Mouse (Mus musculus) right cerebral cortex, postnatal 36 days (tissue): ENCODE data around the gene Cnbd2.

Source experiments
- DNase-seq, 2 experiments: peaks; one replicate each; pipeline ENCODE4 v3.0.0; 2022; ENCODE audit warnings: low spot score in 2 of 2, mixed read lengths in 1 of 2

Cnbd2 gene

GRCm38 (mm10) chr2:156311441-156311840 is 658 bp upstream of the Cnbd2 start:
- no peak for DNase-seq

DNA sequence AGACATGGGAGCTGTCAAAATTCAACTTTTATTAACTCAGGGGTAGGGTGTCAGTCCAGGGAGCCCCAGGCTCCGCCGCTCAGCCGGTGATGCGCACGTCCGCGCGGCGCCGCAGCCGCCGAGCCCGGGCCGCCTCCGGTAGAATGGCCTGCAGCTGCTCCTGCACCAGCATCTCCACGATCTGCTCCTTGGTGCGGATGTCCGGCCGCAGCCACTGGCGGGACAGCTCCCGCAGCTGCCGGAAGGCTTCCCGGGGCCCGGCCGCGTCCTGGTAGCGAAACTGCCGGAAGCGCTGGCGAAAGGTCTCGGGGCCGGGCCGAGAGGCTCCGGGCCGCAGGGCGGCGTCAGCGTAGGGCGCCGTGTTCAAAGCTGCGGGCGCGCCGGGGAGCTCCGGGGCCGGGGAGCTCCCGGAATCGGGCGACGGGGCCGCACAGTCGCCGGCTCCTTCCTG is 233 bp upstream of the Cnbd2 start:
- peak in 1 of 2 experiments; percentile 20 for DNase-seq

GRCm38 (mm10) chr2:156313153-156313552 is 1.1 kb downstream of the Cnbd2 start:
- DNase-seq = no peak

GRCm38 (mm10) chr2:156314811-156315210 is 2.7 kb downstream of the Cnbd2 start:
- DNase-seq = no peak

DNA sequence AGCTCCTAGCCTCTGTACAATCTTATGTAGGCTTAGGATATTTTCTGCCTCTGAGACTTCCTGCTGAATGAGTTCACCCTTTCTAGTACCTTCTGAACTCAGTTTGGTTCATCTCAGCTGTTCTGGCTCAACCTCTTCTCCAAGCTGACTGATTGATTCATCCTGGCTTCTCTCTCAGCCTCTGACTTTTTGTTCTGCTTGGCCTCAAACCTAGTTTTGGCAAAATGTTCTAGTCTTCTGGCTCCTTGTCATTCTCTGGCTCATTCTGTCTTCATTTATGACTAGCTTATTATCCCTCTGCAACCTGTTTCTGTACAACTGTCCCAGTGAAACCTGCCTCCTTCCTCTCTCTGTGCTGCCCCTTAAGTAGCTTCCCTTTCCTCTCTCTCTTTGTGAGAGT is 6.4 kb downstream of the Cnbd2 start:
- DNase-seq = no peak

GRCm38 (mm10) chr2:156321538-156321937 is 9.4 kb downstream of the Cnbd2 start:
- no peak for DNase-seq

DNA sequence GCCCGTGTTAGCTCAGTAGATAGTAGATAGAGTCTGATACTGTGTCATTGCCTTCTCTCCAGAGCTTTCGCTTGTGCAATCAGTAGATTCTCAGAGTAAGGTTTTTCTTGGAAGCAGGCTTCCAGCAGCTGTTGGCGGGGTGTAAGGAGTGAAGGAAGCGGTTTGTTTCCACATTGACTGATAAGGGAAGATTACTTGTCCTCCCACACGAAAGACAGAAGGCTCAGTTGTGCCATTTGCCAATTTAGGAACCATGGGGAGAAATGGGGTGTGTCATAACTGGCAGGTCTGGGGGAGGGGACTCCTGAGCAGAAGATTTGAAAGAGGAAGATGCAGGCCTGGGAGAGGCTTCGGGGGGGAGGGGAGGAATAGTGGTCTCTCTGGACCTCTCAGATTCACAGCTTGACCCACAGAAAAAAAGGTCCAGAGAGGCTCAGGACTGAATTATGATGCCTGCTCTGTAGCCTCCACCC is 12.1 kb downstream of the Cnbd2 start:
- peak; percentile 34 to 42 for DNase-seq

GRCm38 (mm10) chr2:156324681-156325080 is 12.6 kb downstream of the Cnbd2 start:
- no peak for DNase-seq

GRCm38 (mm10) chr2:156330681-156331080 is 18.6 kb downstream of the Cnbd2 start:
- DNase-seq = no peak

- no peak for DNase-seq
These were observed 19.4 kb downstream of the Cnbd2 start for GRCm38 (mm10) chr2:156331446-156331965.

GRCm38 (mm10) chr2:156340078-156340477 is 28.0 kb downstream of the Cnbd2 start:
- no peak for DNase-seq

- DNase-seq = no peak
These were observed 32.9 kb downstream of the Cnbd2 start for GRCm38 (mm10) chr2:156344775-156345532.

DNA sequence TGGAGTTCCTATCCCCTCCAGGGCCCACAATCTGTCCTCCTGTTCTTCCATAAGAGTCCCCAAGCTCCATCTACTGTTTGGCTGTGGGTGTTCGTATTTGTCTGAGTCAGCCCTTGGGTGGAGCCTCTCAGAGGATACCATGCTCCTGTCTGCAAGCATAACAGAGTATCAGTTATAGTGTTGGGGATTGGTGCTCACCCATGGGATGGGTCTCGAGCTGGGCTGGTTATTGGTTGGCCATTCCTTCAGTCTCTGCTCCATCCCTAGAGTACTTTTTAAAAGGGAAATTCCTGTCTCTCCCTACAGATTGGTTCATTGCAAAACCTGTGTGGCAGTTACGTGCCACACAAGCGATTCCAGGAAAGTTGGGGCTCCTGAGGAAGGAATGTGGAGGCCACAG is 36.7 kb downstream of the Cnbd2 start:
- no peak for DNase-seq

GRCm38 (mm10) chr2:156349286-156349848 is 37.3 kb downstream of the Cnbd2 start:
- no peak for DNase-seq

- no peak for DNase-seq
These were observed 39.1 kb downstream of the Cnbd2 start for GRCm38 (mm10) chr2:156351243-156351642.

DNA sequence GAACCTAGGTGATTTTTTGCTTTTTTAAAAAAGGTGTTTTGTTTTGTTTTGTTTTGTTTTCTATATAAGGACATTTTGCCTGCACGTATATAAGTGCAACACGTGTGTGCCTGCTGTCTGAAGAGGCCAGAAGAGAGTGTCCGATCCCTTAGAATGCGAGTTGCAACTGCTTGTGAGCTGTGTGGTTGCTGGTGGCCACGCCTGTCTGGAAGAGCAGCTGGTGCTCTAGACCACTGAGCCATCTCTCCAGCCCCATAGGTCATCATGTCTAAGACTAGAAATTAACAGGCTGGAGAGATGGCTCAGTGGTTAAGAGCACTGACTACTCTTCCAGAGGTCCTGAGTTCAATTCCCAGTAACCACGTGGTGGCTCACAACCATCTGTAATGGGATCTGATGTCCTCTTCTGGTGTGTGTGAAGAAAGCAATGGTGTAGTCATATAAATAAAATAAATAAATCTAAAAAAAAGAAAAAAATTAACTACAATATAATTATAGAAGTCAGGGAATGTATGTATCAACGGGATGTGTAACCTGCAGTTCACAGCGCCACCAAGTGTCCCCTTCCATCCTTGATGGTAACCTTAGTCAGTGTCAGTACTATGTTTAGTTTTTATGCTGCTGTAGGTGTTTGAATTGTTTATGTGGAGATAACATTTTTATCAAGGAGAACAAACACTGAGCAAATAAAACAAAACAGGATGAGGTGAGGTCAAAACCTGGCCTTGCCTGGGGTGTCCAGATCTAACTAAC is 40.5 kb downstream of the Cnbd2 start:
- no peak for DNase-seq

DNA sequence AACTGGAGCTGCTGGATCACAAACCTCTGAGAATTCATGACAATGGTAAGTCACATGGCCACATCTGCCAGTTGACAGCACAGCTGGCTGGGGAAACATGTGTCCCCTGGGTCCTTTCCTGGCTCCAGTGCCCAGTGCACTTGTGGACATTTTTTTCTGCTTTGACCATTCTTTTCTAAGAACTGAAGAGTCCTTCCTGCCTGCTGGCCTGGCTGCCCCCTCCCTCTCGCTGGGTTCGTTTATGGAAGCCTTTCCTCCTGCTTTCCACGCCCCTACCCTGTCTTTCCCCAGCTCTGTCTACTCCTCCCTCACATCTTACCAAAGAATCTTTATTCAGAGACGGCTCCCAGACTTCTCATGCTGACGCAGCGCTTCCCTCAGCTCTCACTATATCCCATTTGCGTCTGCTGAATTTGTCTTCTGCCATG is 41.2 kb downstream of the Cnbd2 start:
- DNase-seq = no peak

- DNase-seq = no peak
These were observed 43.9 kb downstream of the Cnbd2 start for GRCm38 (mm10) chr2:156356031-156356430.

GRCm38 (mm10) chr2:156368465-156368864 is 56.4 kb downstream of the Cnbd2 start:
- peak; percentile 56 to 57 for DNase-seq

- no peak for DNase-seq
These were observed 58.8 kb downstream of the Cnbd2 start for GRCm38 (mm10) chr2:156370896-156371295.

GRCm38 (mm10) chr2:156376956-156377355 is 64.9 kb downstream of the Cnbd2 start:
- DNase-seq = no peak

DNA sequence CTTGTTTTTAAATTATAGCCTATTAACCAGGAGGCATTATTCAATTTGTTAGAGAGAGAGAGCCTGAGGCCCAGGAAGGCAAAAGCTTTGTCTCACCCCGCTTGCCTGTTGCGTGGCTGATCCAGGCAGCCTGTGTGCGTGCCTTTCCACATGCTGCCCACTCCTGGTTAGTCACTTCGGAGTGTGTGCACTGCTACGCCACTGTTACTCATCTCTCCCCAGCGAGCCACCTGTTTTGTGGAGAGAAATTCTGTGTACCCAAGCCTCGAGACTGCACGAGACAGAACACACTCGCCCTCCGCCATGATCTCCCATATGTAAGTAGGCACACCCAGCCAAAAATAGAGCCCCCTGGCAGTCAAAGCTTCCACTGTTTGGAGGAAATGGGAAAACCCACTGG is 67.8 kb downstream of the Cnbd2 start:
- peak; percentile 60 to 71 for DNase-seq
